Mouse (Mus musculus) heart, adult 8-10 months (tissue): Measurements from ENCODE around the gene Dedd. TPM values are rescaled to one million over a fixed set of nuclear protein-coding genes. Genes with fewer than 3 reads are reported as not detected.
A peak's percentile ranks its signal among the peaks of the same experiment; 100 is the strongest.
"Not testable (repeated sequence)": the region's sequence is repeated elsewhere in the genome, so short reads cannot be mapped to it uniquely, and the experiment has no call there.

ENCODE experiments used
- DNase-seq: peaks from one replicate; pipeline ENCODE4 v3.0.0; 2022; ENCODE audit warnings: low spot score
- total RNA-seq, 4 experiments: library from RNA; stranded (reverse); gene quantifications; 2 replicates each; pipeline ENCODE4 v1.2.4; 2022

The Dedd gene
- total RNA-seq, result 10 to 100 TPM; 21.2 to 26.1 (median 21.9) TPM

DNA sequence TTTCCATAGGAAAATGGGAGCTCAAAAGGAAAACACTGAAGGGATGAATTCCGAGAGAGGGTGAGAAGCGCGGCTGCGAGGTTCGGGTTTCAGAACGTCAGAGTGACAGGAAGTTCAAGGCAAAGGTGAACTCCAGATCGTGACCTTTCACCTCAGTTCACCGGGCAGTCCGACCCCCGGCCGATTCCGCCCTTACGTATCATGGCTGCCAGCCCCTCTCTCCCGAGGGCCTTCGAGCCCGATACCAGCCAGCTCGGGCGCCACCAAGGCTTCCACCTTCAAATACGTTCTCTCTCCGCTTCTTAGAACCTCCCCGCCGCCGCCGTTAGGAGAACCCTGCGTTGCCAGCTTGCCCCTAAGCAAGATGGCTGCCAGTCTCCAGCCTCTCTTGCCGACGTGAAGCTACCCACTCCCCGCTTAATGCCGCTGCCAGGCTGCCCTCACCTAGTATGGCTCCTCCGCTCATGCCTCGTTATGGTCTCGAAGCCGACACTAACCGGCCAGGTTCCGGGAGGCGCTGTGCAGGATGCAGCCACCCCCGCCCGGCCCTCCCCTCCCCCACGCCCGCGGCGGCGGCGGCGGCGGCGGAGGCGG is at the start of gene Dedd:
Gene Dedd (plus strand): TSS at position 307 of the 594 bp plus-strand sequence.
- DNase-seq, result peak; percentile 89

DNA sequence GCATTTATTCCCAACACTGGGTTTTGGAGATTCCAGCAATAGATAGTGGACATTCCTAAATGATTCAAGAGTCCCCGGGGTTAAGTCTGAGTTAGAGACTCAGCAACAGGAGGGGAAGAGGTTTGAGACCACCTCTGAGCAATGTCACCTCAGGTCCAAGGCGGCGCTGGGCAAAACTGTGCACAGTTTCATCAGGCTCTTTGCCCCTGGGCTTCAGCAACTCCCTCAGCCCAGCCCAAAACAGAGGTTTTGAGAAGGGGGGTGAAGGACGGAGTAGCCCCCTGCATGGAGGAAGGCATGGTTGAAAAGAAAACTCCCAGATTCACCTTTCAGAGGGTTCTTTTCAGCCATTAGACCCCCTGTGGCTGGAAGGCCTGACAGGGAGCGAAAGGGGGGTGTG is 49.2 kb upstream of the Dedd start:
- no peak for DNase-seq

DNA sequence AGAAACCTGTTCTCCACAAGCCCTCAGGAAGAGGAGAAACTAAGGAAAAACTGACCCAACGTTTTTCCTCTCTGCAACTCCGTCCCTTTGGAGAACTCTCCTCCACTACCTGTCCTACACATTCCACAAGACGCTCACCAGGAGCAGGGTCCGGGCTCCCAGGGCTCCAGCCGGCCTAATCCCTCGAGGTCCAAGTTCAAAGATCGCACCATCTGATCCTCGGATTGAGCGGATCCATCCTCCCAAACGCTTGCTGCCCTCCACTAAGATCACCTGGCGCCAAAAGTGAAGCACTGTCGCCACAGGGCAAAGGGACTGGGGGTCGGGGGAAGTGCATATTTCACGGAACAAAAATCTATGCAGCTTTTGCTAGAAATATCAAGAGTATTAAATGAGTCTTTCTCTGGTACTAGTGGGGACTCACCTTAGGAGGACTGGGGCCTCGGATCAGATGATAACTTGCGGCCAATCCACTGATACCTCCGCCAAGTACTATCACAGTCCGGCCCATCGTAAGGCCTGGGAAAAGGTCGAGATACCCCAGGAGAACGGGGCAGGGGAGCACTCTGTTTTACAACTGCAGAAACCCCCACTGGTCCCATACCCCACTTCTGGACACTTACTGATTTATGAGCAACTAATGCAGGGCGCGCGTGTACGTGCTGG is 48.6 kb upstream of the Dedd start:
- DNase-seq, result no peak

DNA sequence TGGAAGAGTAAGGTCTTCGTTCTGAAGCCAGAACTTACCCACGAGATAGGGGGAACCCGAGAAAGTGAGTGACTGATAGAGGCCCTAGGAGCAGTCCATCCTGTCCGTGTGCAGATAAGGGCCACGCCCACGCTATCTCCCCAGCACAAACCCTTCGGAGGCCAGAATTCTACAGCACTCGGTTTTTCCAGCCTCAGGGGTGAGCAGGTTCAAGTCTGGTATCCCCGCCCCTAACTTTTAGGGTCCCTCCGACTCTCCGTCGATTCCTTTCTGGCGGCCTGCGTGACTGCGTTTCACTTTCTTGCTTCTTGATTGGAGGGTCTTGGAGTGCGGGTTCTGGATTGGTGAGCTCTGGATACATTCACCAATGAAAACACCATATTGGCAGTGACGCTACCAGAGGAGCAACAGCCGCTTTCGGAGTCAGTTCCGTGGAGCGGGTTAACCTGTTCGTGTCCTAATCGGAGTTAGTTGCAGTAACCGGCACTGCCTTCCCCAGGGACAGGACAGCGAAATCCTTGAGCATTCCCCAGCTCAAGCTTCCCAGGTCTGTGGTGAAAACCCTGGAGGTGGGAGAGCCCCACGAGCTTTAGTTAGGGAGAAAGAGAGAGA is 47.9 kb upstream of the Dedd start, which contains the start of gene Ppox:
Gene Ppox (minus strand): TSS at position 271 of the 612 bp plus-strand sequence.
- peak; percentile 98 for DNase-seq

DNA sequence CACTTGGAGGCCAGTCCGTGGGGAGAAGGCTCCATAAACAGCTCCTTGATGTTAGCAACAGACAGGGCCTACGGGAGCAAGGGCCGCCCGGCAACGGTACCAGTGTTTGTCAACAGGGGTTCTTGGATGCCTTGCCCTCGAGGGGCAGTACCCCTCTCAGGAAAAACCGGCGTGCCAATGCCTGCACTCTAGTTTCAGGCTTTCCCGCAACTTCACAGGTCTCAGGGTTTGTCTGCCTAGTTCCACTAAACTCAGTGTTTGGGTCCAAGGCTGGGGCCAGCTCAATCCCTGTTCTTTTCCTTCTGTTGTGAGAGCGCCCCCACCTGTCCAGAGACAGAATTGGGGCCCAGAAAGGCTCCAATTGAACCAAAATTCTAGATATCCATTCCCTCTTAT is 47.4 kb upstream of the Dedd start:
- peak; percentile 84 for DNase-seq

DNA sequence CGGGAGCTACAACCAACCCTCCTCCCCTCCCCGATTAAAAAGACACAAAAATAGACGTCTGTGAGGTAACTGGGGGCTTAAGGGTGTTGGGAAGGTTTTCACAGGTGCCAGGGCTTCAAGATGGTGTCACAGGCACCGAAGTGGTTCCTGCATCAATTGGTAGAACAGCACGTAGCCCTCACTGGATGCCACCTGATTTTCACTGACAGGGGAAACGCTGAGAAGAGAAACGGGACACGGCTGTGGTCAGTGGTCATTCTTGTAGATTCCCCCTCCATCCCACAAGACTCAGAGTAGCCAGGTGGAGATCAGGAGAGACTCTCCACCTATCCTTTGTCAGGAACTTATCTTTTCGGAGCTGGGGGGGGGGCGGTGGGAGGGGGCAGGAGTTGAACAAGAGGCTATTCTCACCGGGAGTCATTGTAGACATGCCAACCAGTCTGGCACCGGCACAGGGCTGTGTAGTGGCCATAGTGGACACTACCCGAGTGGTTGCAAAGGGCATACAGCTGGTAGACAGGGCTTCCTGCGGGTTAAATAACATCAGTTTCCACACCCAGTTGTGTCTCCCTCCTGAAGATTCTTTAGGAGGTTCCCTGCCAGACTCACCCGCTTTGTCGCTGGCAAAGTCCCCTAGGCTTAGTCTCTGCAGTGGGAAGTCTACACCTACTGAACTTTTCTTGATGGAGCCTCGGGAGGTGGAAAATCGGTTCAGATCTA is 46.7 kb upstream of the Dedd start:
- no peak for DNase-seq

DNA sequence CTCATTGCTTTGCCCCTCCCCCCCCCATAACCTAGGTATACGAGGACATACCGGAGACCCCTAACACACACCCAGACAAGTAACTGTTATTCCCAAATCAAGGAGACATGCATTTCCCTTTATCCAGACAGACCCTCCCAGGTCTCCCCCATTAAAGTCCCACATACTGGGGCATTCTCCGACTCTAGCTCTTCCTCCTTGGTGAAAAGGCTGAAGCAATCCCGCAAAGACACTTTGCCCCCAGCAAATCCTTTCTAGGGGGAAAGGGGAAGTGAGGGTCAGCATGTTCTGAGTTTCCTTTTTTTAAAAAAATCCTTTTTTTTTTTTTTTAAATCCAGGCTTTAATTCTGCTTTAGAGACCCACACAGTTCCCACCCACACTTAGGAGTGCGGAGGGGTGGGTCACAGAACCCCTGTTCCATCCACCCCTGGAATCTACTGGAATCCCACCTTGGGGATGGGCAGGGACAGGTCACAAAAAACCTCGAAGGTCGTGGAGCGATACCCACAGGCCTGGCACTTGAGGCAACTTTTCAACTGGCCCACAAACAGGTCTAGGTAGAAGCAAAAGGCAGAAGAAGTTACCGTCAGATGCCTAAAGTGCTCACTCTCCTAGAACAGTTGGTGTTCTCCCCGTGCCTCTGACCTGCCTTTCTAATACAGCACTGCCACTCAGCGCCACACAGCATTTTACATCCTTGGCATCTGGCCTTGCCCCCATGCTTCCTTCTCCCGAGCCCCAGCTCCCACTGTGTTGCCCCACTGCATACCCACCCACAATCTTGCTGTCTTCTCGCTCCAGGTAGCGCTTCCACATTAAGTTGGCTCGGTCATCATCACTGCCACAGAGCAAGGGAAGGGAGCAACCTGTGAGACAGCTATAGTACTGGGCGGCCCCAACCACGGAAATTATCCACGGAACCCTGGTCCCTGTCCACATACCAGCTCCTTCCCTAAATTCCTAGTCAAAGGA is 45.5 kb upstream of the Dedd start:
- DNase-seq, result no peak

DNA sequence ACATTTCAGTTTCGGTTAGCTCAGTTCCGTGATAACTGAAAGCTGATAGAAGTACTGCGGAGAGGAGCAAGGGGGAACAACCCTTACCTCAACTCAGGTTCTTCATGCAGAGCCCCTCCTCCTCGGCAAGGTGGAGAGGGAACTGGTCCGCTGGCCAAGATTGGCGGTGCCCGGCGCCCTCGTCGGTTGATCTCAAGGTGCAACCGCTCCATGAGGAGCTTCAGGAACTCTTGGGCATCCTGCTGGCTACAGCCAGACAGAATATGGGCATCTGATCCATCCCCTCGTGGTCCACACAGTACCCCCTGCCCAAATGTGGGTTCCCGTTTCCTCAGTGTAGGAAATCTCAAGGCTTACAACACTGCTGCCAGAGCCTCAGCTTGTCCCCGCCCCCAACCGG is 44.5 kb upstream of the Dedd start:
- DNase-seq, result no peak

DNA sequence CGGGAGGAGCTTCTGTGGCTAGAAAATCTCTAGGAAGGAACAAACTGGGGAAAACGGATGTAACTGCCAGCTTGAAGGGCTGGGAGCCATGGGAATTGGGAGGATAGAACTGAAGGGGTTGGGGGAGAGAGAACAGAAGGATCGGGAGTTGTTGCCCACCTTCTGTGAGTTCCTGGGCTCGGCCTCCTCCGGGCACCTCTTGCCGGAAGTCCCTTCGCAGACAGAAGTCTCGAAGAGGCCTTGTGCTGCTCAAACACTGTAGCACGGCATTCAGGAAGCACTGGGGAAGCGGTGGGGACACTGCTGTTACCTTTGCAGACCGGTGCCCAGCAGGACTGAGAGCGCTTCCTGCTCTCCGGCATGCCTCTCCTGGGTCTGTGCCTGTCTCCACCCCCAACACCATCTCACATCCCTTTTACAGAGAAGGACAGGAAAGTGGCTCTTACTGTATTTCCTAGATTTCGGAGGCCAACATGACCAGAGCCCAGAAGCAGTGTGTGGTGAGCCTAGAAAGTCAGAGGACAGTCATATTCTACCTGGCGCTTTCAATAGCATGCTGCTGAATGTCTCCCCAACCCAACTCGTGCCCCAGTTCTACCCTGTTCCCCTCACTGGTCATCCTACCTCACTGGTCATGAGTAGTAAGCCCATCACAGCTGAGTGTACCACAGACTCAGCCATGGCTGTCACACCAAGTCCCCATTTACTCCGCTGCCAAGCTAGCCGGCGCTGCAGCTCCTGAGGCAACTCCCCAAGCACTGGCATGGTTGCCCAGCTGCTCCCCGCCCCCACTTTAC is 43.7 kb upstream of the Dedd start:
- no peak for DNase-seq

DNA sequence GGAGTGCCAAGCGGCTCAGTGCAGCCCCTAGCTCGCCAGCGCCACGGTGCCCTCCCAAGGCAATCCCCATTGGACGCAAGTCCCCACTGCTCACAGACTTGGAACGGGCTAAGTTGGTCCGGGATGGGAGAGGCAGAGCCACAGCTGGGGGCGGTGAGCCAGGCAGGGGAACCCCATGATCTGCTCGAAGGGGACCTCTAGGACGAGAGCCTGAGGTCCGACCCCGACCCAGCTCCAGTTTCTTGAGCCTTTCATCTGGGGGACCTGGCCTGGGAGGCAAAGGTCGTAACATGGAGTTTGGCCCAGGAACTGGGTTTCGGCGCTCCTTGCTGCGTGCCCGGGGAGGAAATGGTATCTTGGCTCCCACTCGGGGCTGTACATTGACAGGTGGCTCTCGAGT is 42.4 kb upstream of the Dedd start:
- DNase-seq, result no peak

DNA sequence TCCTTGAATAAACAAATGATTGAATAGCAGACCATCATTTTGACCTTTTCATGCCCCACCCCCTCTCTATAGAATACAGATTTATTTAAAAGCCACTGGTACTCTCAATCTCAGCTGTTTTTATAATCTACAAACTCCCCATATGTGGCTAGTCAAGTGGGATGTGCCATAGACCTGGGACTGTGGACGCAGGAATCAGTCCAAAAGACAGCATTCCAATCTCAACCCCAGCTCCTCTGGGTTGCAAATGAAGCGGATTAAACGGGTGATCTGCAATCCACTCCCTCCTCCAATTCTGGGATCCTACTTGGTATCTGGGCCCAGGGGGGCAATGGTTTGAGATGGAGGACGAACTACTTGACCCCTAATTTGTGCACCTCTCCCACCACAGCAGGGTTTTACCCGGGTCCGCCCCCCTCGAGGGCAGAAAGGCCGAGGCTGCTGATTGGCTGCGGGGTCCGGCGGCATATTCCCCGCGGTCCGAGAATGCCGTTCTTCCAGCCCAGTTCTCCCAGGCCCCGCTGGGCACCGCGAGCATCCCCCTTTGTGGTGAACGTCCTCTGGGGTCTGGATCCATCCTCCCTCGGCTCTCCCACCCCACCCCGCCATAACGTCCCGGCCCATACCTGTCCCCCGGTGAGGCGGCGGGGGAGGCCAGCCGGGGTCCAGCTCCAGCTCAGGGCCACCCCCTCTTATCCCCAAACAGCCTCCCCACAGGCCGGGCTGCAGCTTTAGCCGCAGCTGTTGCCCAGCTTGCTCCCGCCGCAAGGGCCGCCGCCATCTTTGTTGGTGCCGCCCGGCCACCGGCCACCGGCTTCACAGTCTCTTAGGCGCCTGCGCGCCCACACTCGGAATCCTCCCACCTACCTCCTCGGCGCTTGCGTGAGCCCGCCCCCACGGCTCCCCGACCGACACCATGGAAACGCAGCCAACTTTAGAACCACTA is 41.5 kb upstream of the Dedd start, which contains the start of gene Usp21:
Gene Usp21 (minus strand): TSS at position 856 of the 946 bp plus-strand sequence.
- DNase-seq, result peak; percentile 93

DNA sequence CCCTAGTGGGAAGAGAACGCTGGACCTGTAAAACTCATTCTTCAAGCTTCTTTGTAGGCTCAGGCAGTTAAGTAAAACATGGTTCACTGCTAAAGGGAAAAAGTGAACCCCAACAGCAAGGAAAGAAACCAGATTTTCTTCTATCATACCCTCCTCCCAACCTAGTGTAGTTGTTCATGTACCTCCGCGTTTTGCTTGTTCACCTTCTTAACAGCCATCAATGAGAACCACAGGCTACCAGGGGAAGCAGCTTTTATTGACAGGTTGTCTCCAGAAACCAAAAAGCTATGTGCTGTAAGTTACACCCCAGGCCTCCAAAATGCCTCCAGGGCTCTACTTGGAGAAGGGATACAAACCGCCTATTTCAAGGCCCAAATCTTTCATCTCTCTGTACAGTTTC is 40.6 kb upstream of the Dedd start:
- no peak for DNase-seq

DNA sequence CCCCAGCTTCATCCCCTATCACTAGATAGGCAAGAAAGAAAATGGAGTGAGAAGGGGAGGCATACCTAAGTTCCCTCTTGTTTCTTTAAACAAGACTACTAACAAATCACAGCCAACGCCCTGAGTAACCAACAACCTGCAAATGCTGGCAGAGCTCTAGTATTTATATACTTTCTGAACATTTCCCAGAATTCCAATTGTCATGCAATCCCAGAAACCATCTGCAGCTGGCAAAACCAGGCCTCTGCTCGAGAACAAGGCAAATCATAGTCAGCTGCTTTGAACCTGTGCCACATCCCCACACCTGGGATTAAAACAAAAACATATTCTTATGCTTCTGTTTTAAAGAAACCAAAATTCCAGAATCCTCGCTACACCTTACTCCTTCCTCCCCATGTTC is 35.6 kb upstream of the Dedd start:
- no peak for DNase-seq

DNA sequence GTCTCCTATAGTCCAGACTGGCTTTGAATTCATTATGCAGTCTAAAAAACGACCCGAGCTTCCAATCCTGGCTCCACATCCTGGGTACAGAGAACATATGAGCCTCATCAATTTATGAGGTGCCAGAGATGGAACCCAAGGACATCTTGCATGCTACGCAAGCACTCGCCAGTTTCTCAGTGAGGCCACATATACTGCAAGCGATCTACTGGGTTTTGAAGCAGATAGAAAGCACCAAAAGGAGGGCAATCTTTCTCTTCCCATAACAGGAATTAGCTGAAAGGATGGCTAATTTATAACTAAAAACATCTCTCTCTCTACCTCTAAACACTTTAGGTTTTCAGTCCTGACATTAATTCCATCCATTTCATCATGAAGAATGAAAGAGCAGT is 35.0 kb upstream of the Dedd start:
- DNase-seq, result no peak

DNA sequence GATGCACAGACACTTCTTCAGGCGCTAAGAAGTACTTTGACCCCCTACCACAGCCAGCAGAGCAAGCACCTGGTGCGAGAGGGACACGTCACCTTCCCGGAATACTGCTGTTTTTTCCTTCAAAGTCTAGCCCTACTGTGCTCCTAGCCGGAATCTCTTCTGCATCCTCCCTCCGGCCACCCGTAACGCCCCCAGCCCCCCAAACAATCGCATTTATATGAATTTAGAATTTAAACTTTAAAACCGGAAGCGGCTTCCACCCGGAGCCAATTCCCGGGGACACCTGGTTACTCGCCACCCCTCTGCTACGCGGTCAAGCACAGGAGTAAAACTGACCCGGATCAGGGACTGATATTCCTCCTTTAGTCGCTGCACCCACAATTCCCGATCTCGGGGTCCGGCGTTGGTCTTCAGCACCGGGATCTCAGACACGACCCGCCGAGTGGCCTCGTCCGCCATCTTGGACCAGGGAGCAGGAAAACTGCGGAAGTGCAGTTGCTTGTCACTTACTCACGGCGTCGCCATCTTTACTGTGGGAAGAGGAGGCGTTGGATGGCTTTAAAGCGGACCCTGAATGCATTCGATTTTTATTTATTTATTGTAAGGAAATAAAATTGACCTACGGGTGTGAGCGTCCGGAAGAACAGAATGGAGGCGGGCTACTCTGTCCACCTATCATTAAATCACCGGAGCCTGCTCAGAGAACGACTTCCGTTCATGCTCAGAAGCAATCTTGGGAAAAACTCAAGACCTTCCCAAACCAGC is 34.5 kb upstream of the Dedd start, which contains the start of gene Ufc1:
Gene Ufc1 (minus strand): TSS at position 727 of the 765 bp plus-strand sequence.
- DNase-seq, result peak; percentile 88

DNA sequence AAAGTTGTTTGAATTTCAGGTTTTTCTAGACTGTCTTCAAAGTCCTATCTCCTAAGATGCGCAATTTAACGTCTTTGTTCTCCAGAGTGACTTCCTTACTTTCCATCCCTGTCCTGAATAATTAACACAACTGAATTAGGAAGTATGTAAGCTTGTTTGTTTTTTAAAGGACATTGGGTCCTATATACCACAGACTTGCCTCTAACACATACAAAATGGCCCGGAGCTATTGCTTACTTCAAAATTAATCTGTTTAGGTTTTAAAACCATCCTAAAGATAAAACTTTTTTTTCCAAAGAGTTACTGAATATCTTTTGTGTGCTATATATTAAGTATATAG is 33.9 kb upstream of the Dedd start:
- no peak for DNase-seq

DNA sequence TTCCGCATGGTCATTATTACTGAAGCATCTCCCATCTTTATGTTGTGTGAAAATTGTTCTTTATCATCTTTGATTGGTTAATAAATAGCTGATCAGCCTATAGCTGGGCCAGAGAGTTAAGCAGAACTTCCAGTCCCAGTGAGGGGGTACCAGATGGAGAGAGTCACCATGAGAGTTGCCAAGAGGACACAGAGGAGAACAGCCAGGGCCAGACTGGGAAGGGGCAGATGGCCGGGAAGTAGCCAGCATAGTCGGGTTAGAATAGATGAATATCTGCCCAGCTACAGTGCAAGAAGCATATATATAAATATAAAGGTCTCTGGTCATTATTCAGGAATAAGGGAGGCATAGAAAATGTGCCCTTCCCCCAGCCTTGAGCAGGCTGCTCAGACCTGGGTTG is 30.7 kb upstream of the Dedd start:
- DNase-seq, result no peak

DNA sequence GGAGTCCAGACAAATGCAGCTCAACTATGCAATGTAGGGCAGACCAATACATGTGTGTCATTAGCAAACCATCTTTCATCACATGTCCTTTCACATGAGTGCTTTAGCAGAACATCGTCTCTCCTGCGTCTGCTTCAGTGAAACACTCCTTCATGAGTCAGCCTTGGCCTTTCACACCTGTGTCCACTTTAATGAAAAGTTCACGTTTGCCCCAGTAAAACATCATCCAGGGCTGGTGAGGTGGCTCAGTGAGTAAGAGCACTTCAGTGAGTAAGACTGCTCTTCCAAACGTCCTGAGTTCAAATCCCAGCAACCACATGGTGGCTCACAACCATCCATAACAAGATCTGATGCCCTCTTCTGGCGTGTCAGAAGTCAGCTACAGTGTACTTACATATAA is 22.8 kb upstream of the Dedd start:
- not testable (repeated sequence) for DNase-seq

DNA sequence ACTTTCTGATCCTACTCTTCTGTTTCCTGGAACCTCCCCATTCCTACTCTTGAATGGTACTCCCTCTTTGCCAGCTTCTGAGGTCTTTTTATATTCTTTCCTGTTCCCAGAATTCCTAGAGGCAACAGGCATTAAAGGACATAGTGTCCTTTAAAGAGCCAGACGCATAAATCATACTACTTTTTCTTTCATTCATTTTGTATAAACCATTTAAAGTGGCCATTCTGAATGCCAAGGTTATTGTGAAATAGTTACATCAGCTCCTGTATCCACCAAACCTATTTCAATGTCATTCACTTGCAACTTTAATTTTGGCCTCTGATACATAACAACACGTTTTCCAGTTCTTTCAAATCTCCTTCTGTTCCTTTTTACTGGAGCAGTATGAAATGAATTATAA is 19.6 kb upstream of the Dedd start:
- no peak for DNase-seq
